Mouse (Mus musculus) midbrain, embryonic 13.5 days (tissue): ENCODE results near the gene Sbf2. TPM values are rescaled to one million over a fixed set of nuclear protein-coding genes. Genes with fewer than 3 reads are reported as not detected.

Source experiments
- ATAC-seq: fragments of 200-750 bp; cut with Nextera tagmentation; 2 replicates; pipeline ENCODE4 v1.8.0; 2017; ENCODE audit warnings: mild to moderate bottlenecking, moderate TSS enrichment, moderate library complexity
- H3K27ac ChIP-seq: fragments of 300-500 bp; sonication (generic); 2 replicates; pipeline ENCODE4 v1.5.1; 2015; ENCODE audit warnings: inconsistent platforms, mild to moderate bottlenecking, moderate library complexity
- H3K27me3 ChIP-seq: fragments of 300-500 bp; sonication (generic); 2 replicates; pipeline ENCODE4 v1.6.1; 2015; ENCODE audit warnings: mild to moderate bottlenecking, inconsistent platforms
- H3K36me3 ChIP-seq: fragments of 300-500 bp; sonication (generic); 2 replicates; pipeline ENCODE4 v1.6.1; 2015; ENCODE audit warnings: mild to moderate bottlenecking, inconsistent platforms
- H3K4me1 ChIP-seq: fragments of 300-500 bp; sonication (generic); replicated peaks from 2 replicates; pipeline ENCODE4 v1.6.1; 2015; ENCODE audit warnings: inconsistent platforms
- H3K4me2 ChIP-seq: fragments of 300-500 bp; sonication (generic); replicated peaks from 2 replicates; pipeline ENCODE4 v1.6.1; 2015; ENCODE audit warnings: moderate library complexity, mild to moderate bottlenecking, inconsistent platforms
- H3K4me3 ChIP-seq: fragments of 300-500 bp; sonication (generic); replicated peaks from 2 replicates; pipeline ENCODE4 v1.5.1; 2015; ENCODE audit warnings: mild to moderate bottlenecking, inconsistent platforms
- H3K9ac ChIP-seq: fragments of 300-500 bp; sonication (generic); replicated peaks from 2 replicates; pipeline ENCODE4 v1.6.1; 2015; ENCODE audit warnings: mild to moderate bottlenecking, inconsistent platforms
- H3K9me3 ChIP-seq: fragments of 300-500 bp; sonication (generic); 2 replicates; pipeline ENCODE4 v1.6.1; 2016; ENCODE audit warnings: mild to moderate bottlenecking, inconsistent platforms
- WGBS: fragments of 180-500 bp; shearing (Covaris S2); methylation state at CpG from one replicate; pipeline ENCODE4 v1.1.7; 2015; 5-methylcytosine and 5-hydroxymethylcytosine counted together
- polyA plus RNA-seq: library from polyadenylated mRNA; unstranded; fragments of >200 nt; fragmentation: Nextera tagmentation; extraction: Ambion mirVana; gene quantifications from 2 replicates; pipeline ENCODE4 v1.2.1, GENCODE M21; 2015

Gene Sbf2
- polyA plus RNA-seq, 1 experiment from 2014 or later, result 57.6 TPM

DNA sequence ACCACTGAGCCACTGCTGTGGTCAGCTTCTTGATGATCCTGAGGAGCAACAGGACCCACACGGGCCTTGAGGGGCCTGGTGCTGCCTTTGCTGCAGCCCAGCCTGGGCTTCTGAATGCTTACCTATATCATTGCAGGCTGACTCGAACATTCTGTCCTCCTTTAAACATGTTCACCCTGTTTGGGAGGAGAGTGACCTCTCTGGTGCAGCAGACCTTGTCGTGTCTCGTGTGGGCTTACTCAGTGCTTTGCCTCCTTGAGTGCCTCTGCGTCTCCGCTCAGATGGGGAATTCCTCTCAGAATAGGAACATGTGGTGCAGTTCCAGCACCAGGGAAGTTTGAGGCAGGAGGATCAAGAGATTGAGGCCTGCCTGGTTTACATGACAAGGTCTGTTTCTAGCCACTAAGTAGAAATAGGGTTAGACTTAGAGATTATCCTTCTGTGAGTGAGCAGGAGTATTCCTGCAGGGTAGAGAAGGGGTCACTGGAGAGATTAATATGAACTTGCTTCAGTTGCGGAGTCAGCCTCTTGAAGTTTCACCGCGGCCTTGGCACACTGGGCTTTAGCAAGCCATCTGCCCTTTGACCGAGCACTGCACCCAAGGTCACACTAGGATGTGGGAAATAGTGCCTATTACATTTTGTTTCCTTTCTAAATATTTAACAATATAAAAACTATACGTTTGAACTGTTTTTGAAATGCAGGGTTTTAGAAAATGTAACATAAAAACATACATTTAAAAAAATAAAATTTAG is 356.3 kb downstream of the Sbf2 start:
- H3K9me3 ChIP-seq, result no peaks in the 10 kb centered on the region
- ATAC-seq, result no peak
- no peaks in the 10 kb centered on the region for H3K4me1 ChIP-seq
- no peak overlapping the region for H3K9ac ChIP-seq
- no peak overlapping the region for H3K4me2 ChIP-seq
- H3K27ac ChIP-seq, result no peak overlapping the region
- H3K4me3 ChIP-seq, result no peak overlapping the region
- WGBS, result 86% methylated on average over 11 of the region's 11 CpGs
- H3K36me3 ChIP-seq, result no peaks in the 10 kb centered on the region
- no peaks in the 10 kb centered on the region for H3K27me3 ChIP-seq

Other genes starting within 250 kb of the Sbf2 start
- gene Adm, start 12.7 kb upstream of the Sbf2 start, polyA plus RNA-seq, result 4.5 TPM in 2 replicates
- gene Ampd3, start 153.3 kb upstream of the Sbf2 start, polyA plus RNA-seq, result 2.9 and 3.7 TPM in 2 replicates
- gene Rnf141, start 229.5 kb upstream of the Sbf2 start, polyA plus RNA-seq, result 24.8 and 25.7 TPM in 2 replicates
- gene Lyve1, start 248.3 kb upstream of the Sbf2 start, polyA plus RNA-seq, result 4.2 and 5.3 TPM in 2 replicates